Mouse (Mus musculus) cerebellum, adult 2 months (tissue): Measurements from ENCODE around the gene Prkce.

Experiments used
- CTCF ChIP-seq: fragments of 200-500 bp; IDR thresholded peaks from 2 replicates; pipeline ENCODE4 v1.5.1; 2011; ENCODE audit warnings: low read depth, mild to moderate bottlenecking, control low read depth, low read length, moderate library complexity, borderline replicate concordance; ENCODE audit not compliant: insufficient read depth
- POLR2A ChIP-seq: fragments of 200-500 bp; IDR thresholded peaks from 2 replicates; pipeline ENCODE4 v1.6.1; 2011; ENCODE audit warnings: low read length, control low read depth, borderline replicate concordance; ENCODE audit not compliant: insufficient read depth

- TF ChIP-seq CTCF (no peak), POLR2A (no peak)
Measured at GRCm38 (mm10) chr17:86169092-86169491, 1.5 kb downstream of the Prkce start.
